In the genomic region with DNA sequence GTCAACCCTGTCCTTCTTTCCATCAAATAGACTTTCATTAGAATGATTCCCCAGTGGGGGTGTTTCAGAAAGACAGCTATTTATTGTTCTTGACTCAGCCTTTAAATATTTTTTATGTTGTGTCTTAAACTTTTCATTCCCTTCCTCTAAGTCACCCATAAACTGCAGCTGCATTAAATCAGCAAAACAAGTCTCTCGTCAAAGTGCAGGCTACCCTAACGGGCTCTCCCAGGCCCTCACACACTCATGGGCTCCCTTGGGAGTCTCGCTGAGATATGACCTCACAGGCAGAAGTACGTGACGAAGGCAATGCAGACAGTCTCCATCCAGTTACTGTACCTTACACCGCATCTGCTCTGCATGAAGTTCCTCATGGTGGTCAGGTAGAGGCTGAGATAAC, we compare ENCODE assay signal across 18 mouse cellular contexts. TPM values are rescaled to one million over a fixed set of nuclear protein-coding genes. Genes with fewer than 3 reads are reported as not detected.
"Had no signal": no experiment of that assay in that cellular context is flagged by ENCODE, and none has a peak within 500 bp of the region (broad histone marks: within the 10 kb centered on the region; RNA-seq: fewer than 3 reads in every experiment).

No protein-coding gene starts in this region.

- DNase-seq: kidney, adult 8-10 months; layer of hippocampus, adult 9-11 months; layer of hippocampus, postnatal 36 days; lung, embryonic 14.5 days; lung, postnatal 10 days; lung, postnatal 4 days; right cerebral cortex, postnatal 25 days; thymus, adult 18-20 months; thymus, postnatal 14 days had no signal

- H3K9me3 ChIP-seq: limb, embryonic 15.5 days; liver, embryonic 12.5 days; midbrain, embryonic 10.5 days; midbrain, embryonic 15.5 days had no signal

- H3K4me1 ChIP-seq: limb, embryonic 15.5 days; liver, embryonic 12.5 days; midbrain, embryonic 10.5 days; midbrain, embryonic 15.5 days had no signal

- H3K36me3 ChIP-seq: limb, embryonic 15.5 days; midbrain, embryonic 10.5 days; midbrain, embryonic 15.5 days had no signal

- H3K27ac ChIP-seq: limb, embryonic 15.5 days; liver, embryonic 12.5 days; midbrain, embryonic 10.5 days; midbrain, embryonic 15.5 days had no signal

- H3K4me2 ChIP-seq: limb, embryonic 15.5 days; liver, embryonic 12.5 days; lung, embryonic 14.5 days; midbrain, embryonic 15.5 days had no signal

- H3K27me3 ChIP-seq: limb, embryonic 15.5 days; liver, embryonic 12.5 days; midbrain, embryonic 15.5 days had no signal

- H3K9ac ChIP-seq: limb, embryonic 15.5 days; liver, embryonic 12.5 days; lung, embryonic 14.5 days; midbrain, embryonic 15.5 days had no signal

- H3K4me3 ChIP-seq: limb, embryonic 15.5 days; liver, embryonic 12.5 days; midbrain, embryonic 10.5 days; midbrain, embryonic 15.5 days had no signal

- ATAC-seq: intestine, embryonic 16.5 days; liver, embryonic 12.5 days; midbrain, embryonic 15.5 days had no signal

RNA-seq across cellular contexts. Expression of a gene that starts 17.3 kb away (rescaled TPM):
- total RNA-seq: layer of hippocampus, adult 18-20 months; layer of hippocampus, postnatal 36 days; left cerebral cortex, adult 8-10 months; left cerebral cortex, postnatal 25 days had no signal
- polyA plus RNA-seq: liver, embryonic 12.5 days; midbrain, embryonic 10.5 days; small intestine, adult 2 months had no signal
